Mouse (Mus musculus): ENCODE measurements around the gene Tnfrsf1b.
A peak's percentile ranks its signal among the peaks of the same experiment; 100 is the strongest.

- TF ChIP-seq CTCF (IDR thresholded peaks at IDR 0.05) (peak; percentile 99), EP300 (IDR thresholded peaks at IDR 0.05) (no peak)
Observed at GRCm38 (mm10) chr4:145194559-145195162, 52.0 kb downstream of the Tnfrsf1b start, which contains the start of gene Vps13d.

All from lung, postnatal 0 days (tissue).